Mouse (Mus musculus): ENCODE results near the gene Gm6020. TPM values are rescaled to one million over a fixed set of nuclear protein-coding genes. Genes with fewer than 3 reads are reported as not detected.

Gene Gm6020
- polyA plus RNA-seq, 1 experiment from 2014 or later: not detected

GRCm38 (mm10) chr19:61224678-61225525 lies 41.2 kb downstream of the Gm6020 start:
- WGBS: 28% methylated on average over 53 of the region's 53 CpGs
- Histone ChIP-seq H3K9me3 (0 out of 2 replicates have a peak, but pooled peaks cover 12% of the 10 kb centered on the region), H3K4me3 (peak overlapping the region; percentile 60), H3K27me3 (replicated peaks) (peaks cover 9% of the 10 kb centered on the region; the same call in 1 of the 2 replicates), H3K36me3 (peaks cover 8% of the 10 kb centered on the region), H3K27ac (replicated peaks) (no peak overlapping the region), H3K4me2 (peak overlapping the region; percentile 71), H3K4me1 (peaks cover 7% of the 10 kb centered on the region; the same call in 1 of the 2 replicates), H3K9ac (no peak overlapping the region)
- ATAC-seq (ENCODE audit: extremely low read depth, insufficient number of reproducible peaks, low FRiP score, low TSS enrichment): no peak; the same call in 1 of the 2 replicates

GRCm38 (mm10) chr19:61225526-61226400 lies 42.1 kb downstream of the Gm6020 start:
- Histone ChIP-seq H3K36me3 (peaks cover 8% of the 10 kb centered on the region), H3K4me2 (peak overlapping the region; percentile 71), H3K4me1 (peaks cover 7% of the 10 kb centered on the region; the same call in 1 of the 2 replicates), H3K9me3 (0 out of 2 replicates have a peak, but pooled peaks cover 12% of the 10 kb centered on the region), H3K27me3 (replicated peaks) (peaks cover 9% of the 10 kb centered on the region; the same call in 1 of the 2 replicates), H3K9ac (0 out of 2 replicates have a peak overlapping the region, but pooled peaks have one; percentile 57), H3K27ac (replicated peaks) (peak overlapping the region; percentile 84), H3K4me3 (peak overlapping the region; percentile 60)
- ATAC-seq (ENCODE audit: extremely low read depth, insufficient number of reproducible peaks, low FRiP score, low TSS enrichment): peak; percentile 33
- WGBS: 8% methylated on average over 70 of the region's 70 CpGs

- H3K27ac ChIP-seq (replicated peaks): peak overlapping the region; percentile 84
- H3K9me3 ChIP-seq: 0 out of 2 replicates have a peak, but pooled peaks cover 12% of the 10 kb centered on the region
- peak; percentile 19 for ATAC-seq (ENCODE audit: extremely low read depth, insufficient number of reproducible peaks, low FRiP score, low TSS enrichment)
- H3K9ac ChIP-seq: peak overlapping the region; percentile 57
- peak overlapping the region; percentile 71 for H3K4me2 ChIP-seq
- H3K27me3 ChIP-seq (replicated peaks): peaks cover 9% of the 10 kb centered on the region; the same call in 1 of the 2 replicates
- 3% methylated on average over 71 of the region's 71 CpGs for WGBS
- peaks cover 7% of the 10 kb centered on the region; the same call in 1 of the 2 replicates for H3K4me1 ChIP-seq
- H3K4me3 ChIP-seq: peak overlapping the region; percentile 60
- peaks cover 8% of the 10 kb centered on the region for H3K36me3 ChIP-seq
Observed at GRCm38 (mm10) chr19:61226401-61226927, 42.8 kb downstream of the Gm6020 start.

GRCm38 (mm10) chr19:61226928-61227854 lies 43.5 kb downstream of the Gm6020 start:
- H3K27ac ChIP-seq (replicated peaks): peak overlapping the region; percentile 84
- peaks cover 8% of the 10 kb centered on the region for H3K36me3 ChIP-seq
- H3K9me3 ChIP-seq: 0 out of 2 replicates have a peak, but pooled peaks cover 12% of the 10 kb centered on the region
- H3K27me3 ChIP-seq (replicated peaks): peaks cover 9% of the 10 kb centered on the region; the same call in 1 of the 2 replicates
- peaks cover 7% of the 10 kb centered on the region; the same call in 1 of the 2 replicates for H3K4me1 ChIP-seq
- H3K4me2 ChIP-seq: peak overlapping the region; percentile 71
- H3K4me3 ChIP-seq: peak overlapping the region; percentile 60
- peak; percentile 59 for ATAC-seq (ENCODE audit: extremely low read depth, insufficient number of reproducible peaks, low FRiP score, low TSS enrichment)
- 4% methylated on average over 59 of the region's 71 CpGs for WGBS
- H3K9ac ChIP-seq: peak overlapping the region; percentile 63

GRCm38 (mm10) chr19:61227941-61228701 lies 44.4 kb downstream of the Gm6020 start, which contains the start of gene Csf2ra:
Gene Csf2ra, minus strand, starts transcription at chr19:61228429.
- H3K9ac ChIP-seq: peak within 1 kb of the TSS; percentile 63

More at GRCm38 (mm10) chr19:61227941-61228701, 44.4 kb downstream of the Gm6020 start, which contains the start of gene Csf2ra:
- 49% methylated on average over 36 of the region's 36 CpGs for WGBS
- no peak for ATAC-seq (ENCODE audit: extremely low read depth, insufficient number of reproducible peaks, low FRiP score, low TSS enrichment)
- Histone ChIP-seq H3K4me3 (peak within 1 kb of the TSS; percentile 60), H3K36me3 (peaks cover 8% of the 10 kb centered on the region), H3K9me3 (0 out of 2 replicates have a peak, but pooled peaks cover 12% of the 10 kb centered on the region), H3K27me3 (replicated peaks) (peaks cover 9% of the 10 kb centered on the region; the same call in 1 of the 2 replicates), H3K27ac (replicated peaks) (peak within 1 kb of the TSS; percentile 84), H3K4me2 (peak within 1 kb of the TSS; percentile 71), H3K4me1 (peaks cover 7% of the 10 kb centered on the region; the same call in 1 of the 2 replicates)

Other genes with a start within 250 kb of the Gm6020 start
- gene Zfp950, start 43.0 kb upstream of the Gm6020 start, polyA plus RNA-seq (2015; fragmentation: Nextera tagmentation; extraction: Ambion mirVana): 27.7 and 34.4 TPM in 2 replicates
- 0.16 TPM in 1 of 2 replicates, not detected in the other for gene Gm7102, start 7.6 kb upstream of the Gm6020 start, polyA plus RNA-seq (2015; fragmentation: Nextera tagmentation; extraction: Ambion mirVana)
- 33.5 and 35.2 TPM in 2 replicates for gene Csf2ra, start 44.5 kb downstream of the Gm6020 start, polyA plus RNA-seq (2015; fragmentation: Nextera tagmentation; extraction: Ambion mirVana)
- not detected in 2 replicates for gene Gm21060, start 113.2 kb downstream of the Gm6020 start, polyA plus RNA-seq (2015; fragmentation: Nextera tagmentation; extraction: Ambion mirVana)

Measured in heart, embryonic 13.5 days (tissue).